Mouse (Mus musculus): ENCODE measurements around the gene Bpifa3.
A peak's percentile ranks its signal among the peaks of the same experiment; 100 is the strongest.
"Not testable (repeated sequence)": the region's sequence is repeated elsewhere in the genome, so short reads cannot be mapped to it uniquely, and the experiment has no call there.

The Bpifa3 gene

GRCm38 (mm10) chr2:154130120-154130519 is at the start of gene Bpifa3:
Gene Bpifa3, plus strand, starts transcription at chr2:154130336.
- DNase-seq, result no peak

- DNase-seq, result no peak
Observed at GRCm38 (mm10) chr2:154097734-154098133, 32.4 kb upstream of the Bpifa3 start.

- DNase-seq, result peak; percentile 45
Observed at GRCm38 (mm10) chr2:154117381-154117780, 12.8 kb upstream of the Bpifa3 start.

- no peak for DNase-seq
Observed at GRCm38 (mm10) chr2:154142580-154142979, 12.4 kb downstream of the Bpifa3 start, which contains the start of gene Bpifa1. Gene Bpifa1, plus strand, starts transcription at chr2:154142880.

GRCm38 (mm10) chr2:154143735-154144134 is 13.6 kb downstream of the Bpifa3 start:
- no peak for DNase-seq

DNA sequence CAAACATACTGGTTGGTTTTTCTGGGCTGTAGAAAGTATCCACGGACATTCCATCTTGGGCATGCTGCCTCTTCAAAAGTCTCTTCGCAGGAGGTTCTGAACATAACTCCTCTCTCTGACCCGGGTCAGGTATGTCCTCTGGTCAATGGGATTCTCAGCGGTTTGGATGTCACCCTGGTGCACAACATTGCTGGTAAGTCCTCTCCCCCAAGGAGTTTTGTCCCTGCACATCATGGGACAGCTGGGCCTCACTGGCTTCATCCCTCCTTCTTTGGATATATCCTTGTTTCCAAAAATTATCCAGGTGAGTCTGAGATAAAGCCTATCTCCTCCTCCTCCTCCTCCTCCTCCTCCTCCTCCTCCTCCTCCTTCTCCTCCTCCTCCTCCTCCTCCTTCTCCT is 17.4 kb downstream of the Bpifa3 start:
- DNase-seq, result no peak

GRCm38 (mm10) chr2:154158433-154158832 is 28.3 kb downstream of the Bpifa3 start:
- DNase-seq, result peak; percentile 29

GRCm38 (mm10) chr2:154162307-154162706 is 32.2 kb downstream of the Bpifa3 start, which contains the start of gene Bpifa5:
Gene Bpifa5, plus strand, starts transcription at chr2:154162607.
- DNase-seq, result no peak

DNA sequence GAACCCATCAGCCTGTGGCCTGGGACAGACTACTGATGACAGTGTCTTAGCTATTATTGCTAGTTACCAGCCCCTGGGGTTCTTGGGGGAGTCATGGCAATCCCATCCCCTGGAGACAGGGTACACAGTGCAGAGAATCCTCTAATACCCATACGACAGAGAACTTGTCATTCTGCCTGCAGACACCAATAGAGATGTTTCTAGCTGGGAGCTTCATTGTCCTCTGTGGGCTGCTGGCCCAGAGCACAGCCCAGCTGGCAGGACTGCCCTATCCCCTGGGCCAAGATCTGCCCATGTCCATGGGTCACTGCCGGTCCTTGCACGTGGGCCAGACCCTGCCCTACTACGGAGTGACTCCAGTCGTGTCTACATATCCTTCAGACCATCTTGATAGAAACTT is 33.2 kb downstream of the Bpifa3 start:
- DNase-seq, result no peak

- DNase-seq, result peak; percentile 52
Observed at GRCm38 (mm10) chr2:154169172-154169571, 39.0 kb downstream of the Bpifa3 start.

DNA sequence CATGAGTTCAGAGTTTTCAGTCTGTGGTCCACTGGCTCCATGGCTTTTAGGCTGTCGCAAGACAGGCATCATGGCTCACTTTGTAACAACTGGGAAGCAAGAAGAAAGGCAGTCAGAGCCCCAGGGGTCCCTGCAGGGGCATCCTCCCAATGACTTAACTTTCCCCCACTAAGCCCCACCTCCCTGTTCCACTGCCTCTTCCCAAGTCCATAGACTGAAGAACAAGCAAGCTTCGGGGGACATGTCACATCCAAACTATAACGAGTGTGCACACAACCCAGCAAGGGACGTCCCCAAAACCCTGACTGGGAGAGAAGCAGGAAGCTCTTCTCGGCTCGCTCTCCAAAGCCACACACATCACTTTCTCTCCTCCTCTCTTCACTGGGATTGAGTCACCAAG is 41.5 kb downstream of the Bpifa3 start:
- DNase-seq, result no peak

DNA sequence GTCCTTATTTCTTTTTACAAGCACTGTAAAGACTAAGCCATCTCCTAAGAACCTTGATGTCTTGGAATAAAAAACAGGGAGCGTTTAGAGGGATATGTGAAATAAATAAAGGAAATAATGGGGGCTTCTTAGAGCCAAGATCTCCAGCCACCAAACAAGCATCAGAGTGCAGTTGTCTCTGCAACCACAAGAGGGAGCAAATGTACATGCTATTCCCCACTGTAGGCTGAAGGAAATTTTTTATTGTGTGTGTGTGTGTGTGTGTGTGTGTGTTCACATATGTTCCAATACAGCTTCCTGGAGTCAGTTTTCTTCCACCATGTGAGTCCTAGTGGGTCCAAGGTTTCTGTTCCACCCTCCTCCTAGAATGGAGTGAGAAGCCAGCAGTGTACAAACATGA is 43.2 kb downstream of the Bpifa3 start:
- peak; percentile 69 for DNase-seq

DNA sequence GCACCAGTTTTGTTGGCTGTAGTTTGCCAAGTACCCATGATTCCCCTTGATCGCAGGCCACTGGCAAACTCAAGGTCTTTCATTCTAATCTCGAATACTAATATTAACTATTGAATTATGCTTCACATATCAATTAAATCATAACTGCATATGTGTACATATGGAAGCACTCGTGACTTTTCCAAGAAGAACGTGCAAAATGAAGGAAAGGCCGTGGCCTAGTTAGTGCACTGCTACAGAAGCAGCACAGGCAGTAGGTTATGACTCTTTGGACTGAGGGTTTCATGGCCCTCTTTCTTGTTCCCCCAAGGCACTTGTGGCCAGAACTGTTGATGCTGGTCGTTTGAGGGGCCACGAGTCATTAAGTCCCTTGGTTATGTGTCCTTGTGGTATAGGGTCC is 51.8 kb downstream of the Bpifa3 start:
- DNase-seq, result not testable (repeated sequence)

DNA sequence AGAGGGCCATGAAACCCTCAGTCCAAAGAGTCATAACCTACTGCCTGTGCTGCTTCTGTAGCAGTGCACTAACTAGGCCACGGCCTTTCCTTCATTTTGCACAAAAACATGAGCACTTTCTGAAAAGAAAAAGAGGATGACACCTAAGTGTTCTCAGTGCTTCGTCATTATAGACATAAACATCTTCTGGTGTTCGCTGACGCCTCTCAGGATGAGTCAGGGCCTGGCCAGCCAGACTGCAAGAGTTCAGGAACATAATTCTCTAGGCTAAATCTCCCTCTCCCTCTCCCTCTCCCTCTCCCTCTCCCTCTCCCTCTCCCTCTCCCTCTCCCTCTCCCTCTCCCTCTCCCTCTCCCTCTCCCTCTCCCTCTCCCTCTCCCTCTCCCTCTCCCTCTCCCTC is 52.9 kb downstream of the Bpifa3 start:
- not testable (repeated sequence) for DNase-seq

- peak; percentile 73 for DNase-seq
Observed at GRCm38 (mm10) chr2:154185319-154185718, 55.2 kb downstream of the Bpifa3 start.

GRCm38 (mm10) chr2:154185748-154186147 is 55.6 kb downstream of the Bpifa3 start:
- DNase-seq, result peak; percentile 25

- peak; percentile 44 for DNase-seq
Observed at GRCm38 (mm10) chr2:154187468-154187867, 57.3 kb downstream of the Bpifa3 start.

Data from lung, postnatal 36 days (tissue).